In the genomic region with DNA sequence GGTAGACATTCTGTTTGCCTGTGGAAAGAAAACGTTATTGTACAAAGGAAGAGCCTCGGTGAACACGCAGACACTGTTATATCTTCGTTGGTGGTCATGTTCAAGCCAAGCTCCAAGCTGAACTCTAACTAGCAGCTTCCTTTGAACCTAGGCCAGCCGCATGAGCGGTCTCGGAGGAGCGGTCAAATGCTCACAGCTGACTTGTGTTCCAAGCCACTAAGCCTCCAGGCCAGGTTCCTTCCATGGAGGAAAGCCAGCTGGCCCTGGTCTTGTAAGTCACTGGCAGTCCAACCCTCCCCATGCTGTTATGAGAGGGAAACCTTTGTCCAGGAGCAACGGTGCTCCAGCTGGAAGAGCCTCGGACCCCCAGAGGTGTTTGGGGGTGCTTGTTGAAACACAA, we compare ENCODE assay signal across 7 mouse cellular contexts.
DNase-seq lines count a peak whose midpoint lies in the region; ATAC-seq lines count a peak whose summit lies in the region.

No protein-coding gene starts in this region.

- DNase-seq in cerebellum, postnatal 14 days: peak; percentile 95 to 96
- peak; percentile 66 for DNase-seq in heart, postnatal 4 days
- DNase-seq in ovary, adult 18-20 months (ENCODE audit: low spot score): peak; percentile 52
- no peak for DNase-seq in thymus, postnatal 36 days
- DNase-seq in left cerebral cortex, adult 11 months (ENCODE audit: low spot score): no peak

- no peaks in the 10 kb centered on the region for H3K27me3 ChIP-seq in midbrain, embryonic 16.5 days (ENCODE audit: control insufficient read depth, insufficient read depth, low read depth, low read length)
- no peaks in the 10 kb centered on the region for H3K27me3 ChIP-seq in midbrain, embryonic 15.5 days (replicated peaks)

- no peaks in the 10 kb centered on the region for H3K9me3 ChIP-seq in midbrain, embryonic 16.5 days (replicated peaks; ENCODE audit: control insufficient read depth, low read length, poor library complexity, severe bottlenecking)
- no peaks in the 10 kb centered on the region for H3K9me3 ChIP-seq in midbrain, embryonic 15.5 days

- H3K4me3 ChIP-seq in midbrain, embryonic 16.5 days (ENCODE audit: low read depth, low read length): no peak overlapping the region
- H3K4me3 ChIP-seq in midbrain, embryonic 15.5 days: no peak overlapping the region

- no peak overlapping the region for H3K4me2 ChIP-seq in midbrain, embryonic 16.5 days (ENCODE audit: low read length)
- no peak overlapping the region for H3K4me2 ChIP-seq in midbrain, embryonic 15.5 days

- H3K4me1 ChIP-seq in midbrain, embryonic 16.5 days (ENCODE audit: control insufficient read depth, insufficient read depth, low read length): no peaks in the 10 kb centered on the region
- no peaks in the 10 kb centered on the region for H3K4me1 ChIP-seq in midbrain, embryonic 15.5 days

- no peak overlapping the region for H3K27ac ChIP-seq in midbrain, embryonic 16.5 days (ENCODE audit: low read length)
- no peak overlapping the region for H3K27ac ChIP-seq in midbrain, embryonic 15.5 days

- no peak overlapping the region for H3K9ac ChIP-seq in midbrain, embryonic 16.5 days (ENCODE audit: low read depth, low read length)
- no peak overlapping the region for H3K9ac ChIP-seq in midbrain, embryonic 15.5 days

- no peaks in the 10 kb centered on the region for H3K36me3 ChIP-seq in midbrain, embryonic 16.5 days (ENCODE audit: control insufficient read depth, insufficient read depth, low read length)
- no peaks in the 10 kb centered on the region for H3K36me3 ChIP-seq in midbrain, embryonic 15.5 days (replicated peaks)

- whole genome bisulfite sequencing in midbrain, embryonic 16.5 days: 70% methylated on average over 10 of the region's 10 CpGs
- 73% methylated on average over 10 of the region's 10 CpGs for WGBS in midbrain, embryonic 15.5 days

- ATAC-seq in midbrain, embryonic 16.5 days: peak; percentile 32; the same call in 1 of the 2 replicates
- ATAC-seq in midbrain, embryonic 15.5 days (replicated peaks): no peak

Comparison
In these comparisons a context has a peak if more than half of its experiments do, and no peak if none do; other contexts are left out.
1. DNase-seq: peak in cerebellum, postnatal 14 days (2 of 2), heart, postnatal 4 days (single experiment) and ovary, adult 18-20 months (single experiment); none in thymus, postnatal 36 days (0 of 2) and left cerebral cortex, adult 11 months (single experiment).